Mouse (Mus musculus): ENCODE data around the gene Daam2. TPM values are rescaled to one million over a fixed set of nuclear protein-coding genes. Genes with fewer than 3 reads are reported as not detected.
A peak's percentile ranks its signal among the peaks of the same experiment; 100 is the strongest.

The Daam2 gene
- total and polyA plus RNA-seq, 2 experiments from 2014 or later = 2.2 to 12.9 TPM

DNA sequence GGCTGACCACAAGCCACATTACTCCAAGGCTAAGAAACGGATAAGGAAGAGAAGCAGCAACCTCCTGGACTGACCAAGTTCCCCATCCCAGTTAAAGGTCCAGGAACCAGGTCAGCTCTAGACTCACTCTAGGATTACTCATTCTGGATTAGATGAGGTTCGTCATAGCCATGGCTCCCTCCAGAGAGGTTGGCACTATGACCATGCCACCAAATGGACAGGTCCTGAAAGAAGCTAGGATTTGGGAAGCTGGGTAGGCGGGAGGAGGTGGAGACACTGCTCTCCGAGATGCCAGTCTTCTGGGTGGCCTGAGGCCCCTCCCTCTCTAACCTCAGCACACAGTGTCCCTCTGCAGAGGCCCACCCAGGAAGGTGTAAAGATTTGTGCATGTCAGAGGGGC is 38.2 kb downstream of the Daam2 start:
- ATAC-seq = no peak
- Histone ChIP-seq H3K27ac (no peak overlapping the region), H3K9ac (replicated peaks; ENCODE audit: low read length) (no peak overlapping the region), H3K4me2 (ENCODE audit: low read depth, low read length) (no peak overlapping the region), H3K36me3 (ENCODE audit: insufficient read depth, low read length) (no peaks in the 10 kb centered on the region), H3K4me3 (ENCODE audit: low read length) (no peak overlapping the region), H3K4me1 (ENCODE audit: insufficient read depth, low read length) (0 out of 2 replicates have a peak, but pooled peaks cover 8% of the 10 kb centered on the region), H3K9me3 (ENCODE audit: low read length) (no peaks in the 10 kb centered on the region), H3K27me3 (ENCODE audit: insufficient read depth, low read length) (no peaks in the 10 kb centered on the region)
- DNase-seq (ENCODE audit: low spot score) = no peak
- TF ChIP-seq CTCF (IDR thresholded peaks at IDR 0.05; ENCODE audit: low read depth) = no peak
- WGBS = 76% methylated on average over 4 of the region's 4 CpGs

GRCm38 (mm10) chr17:49524584-49524983 is 39.6 kb downstream of the Daam2 start:
- WGBS = 60% methylated on average over 2 of the region's 2 CpGs
- Histone ChIP-seq H3K9ac (replicated peaks; ENCODE audit: low read length) (no peak overlapping the region), H3K36me3 (ENCODE audit: insufficient read depth, low read length) (no peaks in the 10 kb centered on the region), H3K4me2 (ENCODE audit: low read depth, low read length) (no peak overlapping the region), H3K4me1 (ENCODE audit: insufficient read depth, low read length) (0 out of 2 replicates have a peak, but pooled peaks cover 8% of the 10 kb centered on the region), H3K27me3 (ENCODE audit: insufficient read depth, low read length) (no peaks in the 10 kb centered on the region), H3K9me3 (ENCODE audit: low read length) (no peaks in the 10 kb centered on the region), H3K4me3 (ENCODE audit: low read length) (no peak overlapping the region), H3K27ac (no peak overlapping the region)
- no peak for ATAC-seq
- DNase-seq (ENCODE audit: low spot score) = no peak
- TF ChIP-seq CTCF (IDR thresholded peaks at IDR 0.05; ENCODE audit: low read depth) = no peak

DNA sequence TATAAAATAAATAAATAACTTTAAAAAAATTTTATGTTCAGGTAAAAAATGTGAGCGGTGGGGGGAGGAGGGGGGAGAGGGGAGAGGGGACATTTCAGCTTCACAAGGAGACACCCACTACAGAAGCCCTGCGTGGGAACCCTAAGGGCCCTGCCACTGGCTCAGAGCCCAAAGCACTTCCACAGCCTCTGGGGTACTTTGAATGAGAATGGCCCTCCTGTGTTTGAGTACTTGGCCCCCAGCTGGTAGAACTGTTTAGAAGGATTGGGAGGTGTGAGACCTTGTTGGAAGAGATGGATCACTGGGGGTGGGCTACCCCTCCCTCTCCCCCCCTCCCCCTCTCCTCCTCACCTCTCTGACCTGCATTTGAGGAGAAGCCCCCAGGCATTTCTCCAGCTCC is 41.7 kb downstream of the Daam2 start:
- 32% methylated on average over 2 of the region's 2 CpGs for WGBS
- H3K27ac ChIP-seq = no peak overlapping the region
- no peak for DNase-seq (ENCODE audit: low spot score)
- no peaks in the 10 kb centered on the region for H3K9me3 ChIP-seq (ENCODE audit: low read length)
- no peaks in the 10 kb centered on the region for H3K27me3 ChIP-seq (ENCODE audit: insufficient read depth, low read length)
- ATAC-seq = no peak
- TF ChIP-seq CTCF (IDR thresholded peaks at IDR 0.05; ENCODE audit: low read depth) = no peak
- H3K4me1 ChIP-seq (ENCODE audit: insufficient read depth, low read length) = no peaks in the 10 kb centered on the region
- no peak overlapping the region for H3K4me3 ChIP-seq (ENCODE audit: low read length)
- H3K4me2 ChIP-seq (ENCODE audit: low read depth, low read length) = no peak overlapping the region
- no peak overlapping the region for H3K9ac ChIP-seq (replicated peaks; ENCODE audit: low read length)
- H3K36me3 ChIP-seq (ENCODE audit: insufficient read depth, low read length) = no peaks in the 10 kb centered on the region

- no peak for TF ChIP-seq CTCF (IDR thresholded peaks at IDR 0.05; ENCODE audit: low read depth)
- H3K4me2 ChIP-seq (ENCODE audit: low read depth, low read length) = no peak overlapping the region
- DNase-seq (ENCODE audit: low spot score) (no peak), ATAC-seq (no peak)
- no peak overlapping the region for H3K9ac ChIP-seq (replicated peaks; ENCODE audit: low read length)
- H3K4me1 ChIP-seq (ENCODE audit: insufficient read depth, low read length) = no peaks in the 10 kb centered on the region
- H3K36me3 ChIP-seq (ENCODE audit: insufficient read depth, low read length) = no peaks in the 10 kb centered on the region
- no peak overlapping the region for H3K27ac ChIP-seq
- no peaks in the 10 kb centered on the region for H3K9me3 ChIP-seq (ENCODE audit: low read length)
- H3K27me3 ChIP-seq (ENCODE audit: insufficient read depth, low read length) = no peaks in the 10 kb centered on the region
- 64% methylated on average over 7 of the region's 7 CpGs for WGBS
- H3K4me3 ChIP-seq (ENCODE audit: low read length) = no peak overlapping the region
Observed at GRCm38 (mm10) chr17:49522002-49522401, 42.1 kb downstream of the Daam2 start.

DNA sequence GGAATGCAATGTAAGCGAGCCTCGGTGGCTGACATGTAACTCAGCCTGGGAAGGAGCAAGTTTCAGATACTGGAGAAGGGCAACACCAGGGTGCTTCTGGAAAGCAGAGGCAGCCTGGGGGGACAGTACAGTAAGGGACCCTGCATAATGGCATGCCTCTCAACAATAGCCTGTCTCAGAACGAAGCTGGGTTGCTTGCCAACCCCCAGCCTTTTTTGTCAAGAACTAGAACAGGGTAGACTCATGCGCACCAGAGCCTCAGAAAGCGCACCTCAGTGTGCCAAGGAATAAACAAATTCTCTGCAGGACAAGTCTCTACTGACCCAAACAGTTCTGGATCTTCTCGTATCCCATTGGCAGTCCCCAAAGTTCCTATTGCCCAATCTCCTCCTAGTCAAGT is 43.5 kb downstream of the Daam2 start:
- H3K4me2 ChIP-seq (ENCODE audit: low read depth, low read length) = no peak overlapping the region
- no peaks in the 10 kb centered on the region for H3K4me1 ChIP-seq (ENCODE audit: insufficient read depth, low read length)
- H3K4me3 ChIP-seq (ENCODE audit: low read length) = no peak overlapping the region
- no peaks in the 10 kb centered on the region for H3K9me3 ChIP-seq (ENCODE audit: low read length)
- H3K27me3 ChIP-seq (ENCODE audit: insufficient read depth, low read length) = no peaks in the 10 kb centered on the region
- TF ChIP-seq CTCF (IDR thresholded peaks at IDR 0.05; ENCODE audit: low read depth) = no peak
- 0 out of 2 replicates have a peak overlapping the region, but pooled peaks have one; percentile 13 for H3K9ac ChIP-seq (replicated peaks; ENCODE audit: low read length)
- peak overlapping the region; percentile 52; the same call in 1 of the 2 replicates for H3K27ac ChIP-seq
- ATAC-seq = peak; percentile 37; the same call in 1 of the 2 replicates
- no peaks in the 10 kb centered on the region for H3K36me3 ChIP-seq (ENCODE audit: insufficient read depth, low read length)
- DNase-seq (ENCODE audit: low spot score) = no peak
- WGBS = 54% methylated on average over 6 of the region's 6 CpGs

- no peaks in the 10 kb centered on the region for H3K4me1 ChIP-seq (ENCODE audit: insufficient read depth, low read length)
- H3K27me3 ChIP-seq (ENCODE audit: insufficient read depth, low read length) = no peaks in the 10 kb centered on the region
- H3K9ac ChIP-seq (replicated peaks; ENCODE audit: low read length) = no peak overlapping the region
- no peaks in the 10 kb centered on the region for H3K9me3 ChIP-seq (ENCODE audit: low read length)
- no peak overlapping the region for H3K4me3 ChIP-seq (ENCODE audit: low read length)
- H3K36me3 ChIP-seq (ENCODE audit: insufficient read depth, low read length) = no peaks in the 10 kb centered on the region
- no peak overlapping the region for H3K4me2 ChIP-seq (ENCODE audit: low read depth, low read length)
- H3K27ac ChIP-seq = peak overlapping the region; percentile 52; the same call in 1 of the 2 replicates
- 56% methylated on average over 7 of the region's 7 CpGs for WGBS
- DNase-seq (ENCODE audit: low spot score) (no peak), ATAC-seq (peak; percentile 33; the same call in 1 of the 2 replicates)
- no peak for TF ChIP-seq CTCF (IDR thresholded peaks at IDR 0.05; ENCODE audit: low read depth)
Observed at GRCm38 (mm10) chr17:49519576-49520247, 44.4 kb downstream of the Daam2 start.

GRCm38 (mm10) chr17:49517091-49517490 is 47.1 kb downstream of the Daam2 start:
- TF ChIP-seq CTCF (IDR thresholded peaks at IDR 0.05; ENCODE audit: low read depth) = no peak
- ATAC-seq (no peak), DNase-seq (ENCODE audit: low spot score) (no peak)
- Histone ChIP-seq H3K27ac (peak overlapping the region; percentile 45), H3K9ac (replicated peaks; ENCODE audit: low read length) (no peak overlapping the region), H3K4me2 (ENCODE audit: low read depth, low read length) (no peak overlapping the region), H3K4me3 (ENCODE audit: low read length) (no peak overlapping the region), H3K27me3 (ENCODE audit: insufficient read depth, low read length) (no peaks in the 10 kb centered on the region), H3K9me3 (ENCODE audit: low read length) (no peaks in the 10 kb centered on the region), H3K36me3 (ENCODE audit: insufficient read depth, low read length) (no peaks in the 10 kb centered on the region), H3K4me1 (ENCODE audit: insufficient read depth, low read length) (peaks cover 3% of the 10 kb centered on the region; the same call in 1 of the 2 replicates)
- WGBS = 51% methylated on average over 3 of the region's 3 CpGs

Measured in hindbrain, postnatal 0 days (tissue).